Comparison of ENCODE assay signal across 15 mouse cellular contexts in genomic region chr10:117420502-117421282, GRCm38 (mm10).
DNase-seq lines count a peak whose midpoint lies in the region.
"Had no signal": no experiment of that assay in that cellular context is flagged by ENCODE, and none has a peak within 500 bp of the region (broad histone marks: within the 10 kb centered on the region; RNA-seq: fewer than 3 reads in every experiment).

No protein-coding gene starts in this region.

- peak; percentile 58 for DNase-seq in spleen, postnatal 36 days (ENCODE audit: low spot score in 2 of 2)
- no peak for DNase-seq in spleen, postnatal 14 days (ENCODE audit: low spot score in 2 of 2)
- peak; percentile 37 to 41 for DNase-seq in B cell, adult 2 months
- DNase-seq in Muller cell, postnatal 12 days (ENCODE audit: inconsistent ontology term) = no peak
- DNase-seq in urinary bladder, postnatal 4 days (ENCODE audit: low spot score in 2 of 2) = no peak
- DNase-seq: adrenal gland, adult 2 months; adrenal gland, postnatal 10 days; adrenal gland, postnatal 25 days; cerebellum, adult 11 months; cerebellum, adult 18-20 months; cerebellum, adult 8-10 months; cerebellum, adult 9-11 months; cerebellum, postnatal 14 days; cerebellum, postnatal 36 days; embryo, embryonic 11 days had no signal

Comparison
In these comparisons a context has a peak if more than half of its experiments do, and no peak if none do; other contexts are left out.
1. DNase-seq: peak in spleen, postnatal 36 days (2 of 2) and B cell, adult 2 months (2 of 2); none in spleen, postnatal 14 days (0 of 2), Muller cell, postnatal 12 days (single experiment) and urinary bladder, postnatal 4 days (0 of 2).